Mouse (Mus musculus) thymus, adult 2 months (tissue): ENCODE measurements around the gene Ampd3.

ENCODE experiments used
- CTCF ChIP-seq: fragments of 200-500 bp; IDR thresholded peaks from 2 replicates; pipeline ENCODE4 v1.5.1; 2012; ENCODE audit warnings: mild to moderate bottlenecking, control low read depth, low read length, moderate library complexity, borderline replicate concordance; ENCODE audit not compliant: control insufficient read depth, poor library complexity, insufficient read depth; ENCODE audit errors: extremely low read depth
- POLR2A ChIP-seq: fragments of 200-500 bp; IDR thresholded peaks from 2 replicates; pipeline ENCODE4 v1.6.1; 2012; ENCODE audit warnings: mild to moderate bottlenecking, low read length, control low read depth, moderate library complexity; ENCODE audit not compliant: control insufficient read depth, poor library complexity, insufficient read depth; ENCODE audit errors: extremely low read depth

GRCm38 (mm10) chr7:110777146-110778001 lies 9.4 kb downstream of the Ampd3 start:
- TF ChIP-seq CTCF (no peak), POLR2A (no peak)
